Mouse (Mus musculus) testis, postnatal 14 days (tissue): ENCODE measurements around the gene Ndufa4l2.

Experiments used
- DNase-seq: peaks from one replicate; pipeline ENCODE4 v3.0.0; 2021; ENCODE audit warnings: low spot score

Gene Ndufa4l2

DNA sequence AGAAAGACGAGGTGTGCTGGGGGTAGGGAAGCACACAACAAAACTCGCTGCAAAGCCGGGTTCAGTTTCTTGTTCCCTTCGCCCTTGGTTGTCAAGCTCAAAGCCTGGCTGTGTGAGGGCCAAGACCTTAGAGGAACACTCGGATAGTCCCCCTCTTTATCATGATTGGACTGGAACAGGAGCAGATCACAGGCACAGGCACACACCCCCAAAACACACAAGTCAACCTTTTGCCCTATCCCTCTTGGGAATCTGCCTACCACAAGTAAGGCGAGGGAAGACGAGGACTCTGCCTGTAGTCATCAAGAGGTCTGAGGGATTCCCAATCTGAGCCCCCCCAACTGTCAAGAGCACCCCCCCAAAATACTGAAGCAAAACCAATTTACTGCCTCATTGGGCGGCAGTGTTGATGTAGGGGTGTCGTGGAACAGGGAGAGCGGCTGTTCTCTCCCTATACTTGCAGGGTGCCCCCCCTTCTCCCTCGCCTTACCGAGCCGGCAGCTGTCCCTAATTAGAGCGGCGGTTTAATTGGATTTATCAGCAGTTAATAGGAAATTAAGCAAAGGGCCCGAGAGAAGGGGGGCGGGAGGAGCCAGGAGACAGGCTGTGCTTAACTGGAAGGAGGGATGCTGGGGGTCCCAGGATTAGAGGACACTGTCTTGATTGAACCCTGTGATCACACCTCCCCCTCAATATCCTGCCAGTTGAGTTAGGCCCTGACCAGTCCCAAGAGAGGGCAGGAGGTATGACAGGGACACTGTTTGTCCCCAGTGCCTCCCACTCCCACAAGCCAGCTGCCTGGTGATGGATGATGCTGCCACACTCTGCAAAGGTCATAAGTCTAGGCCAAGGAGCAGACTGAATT is 4.7 kb upstream of the Ndufa4l2 start:
- no peak for DNase-seq

DNA sequence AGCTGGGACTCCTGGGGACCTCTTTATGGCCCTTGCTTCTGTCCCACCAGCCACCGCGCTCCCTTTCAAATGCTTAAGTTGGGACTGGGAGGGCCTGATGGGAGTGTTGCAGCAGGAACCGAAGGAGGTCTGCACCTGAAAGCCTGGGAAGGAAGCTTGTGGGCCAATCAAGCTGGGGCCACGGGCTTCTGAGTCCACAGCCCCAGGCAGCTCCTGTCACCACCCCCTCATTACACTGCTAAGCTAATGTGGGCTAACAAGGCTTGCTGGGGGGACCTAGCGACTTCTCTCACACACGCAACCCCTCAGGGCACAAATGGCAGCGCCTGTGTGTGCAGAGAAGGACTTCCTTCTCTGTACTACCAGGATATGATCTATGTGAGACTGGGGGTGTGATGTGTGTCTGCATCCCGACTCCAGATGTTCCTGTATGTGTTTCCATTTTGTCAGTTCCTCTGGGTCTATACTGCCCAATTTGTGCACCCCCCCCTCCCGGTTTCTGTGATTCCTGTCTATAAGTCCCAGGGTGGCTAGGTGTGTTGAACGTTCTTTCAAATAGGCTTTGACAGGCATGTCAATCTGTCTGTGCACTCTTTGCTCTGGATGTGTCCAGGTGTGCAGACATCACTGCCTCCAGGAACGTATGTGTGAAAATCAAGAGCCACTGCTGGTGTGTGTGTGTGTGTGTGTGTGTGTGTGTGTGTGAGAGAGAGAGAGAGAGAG is 3.7 kb upstream of the Ndufa4l2 start:
- no peak for DNase-seq

DNA sequence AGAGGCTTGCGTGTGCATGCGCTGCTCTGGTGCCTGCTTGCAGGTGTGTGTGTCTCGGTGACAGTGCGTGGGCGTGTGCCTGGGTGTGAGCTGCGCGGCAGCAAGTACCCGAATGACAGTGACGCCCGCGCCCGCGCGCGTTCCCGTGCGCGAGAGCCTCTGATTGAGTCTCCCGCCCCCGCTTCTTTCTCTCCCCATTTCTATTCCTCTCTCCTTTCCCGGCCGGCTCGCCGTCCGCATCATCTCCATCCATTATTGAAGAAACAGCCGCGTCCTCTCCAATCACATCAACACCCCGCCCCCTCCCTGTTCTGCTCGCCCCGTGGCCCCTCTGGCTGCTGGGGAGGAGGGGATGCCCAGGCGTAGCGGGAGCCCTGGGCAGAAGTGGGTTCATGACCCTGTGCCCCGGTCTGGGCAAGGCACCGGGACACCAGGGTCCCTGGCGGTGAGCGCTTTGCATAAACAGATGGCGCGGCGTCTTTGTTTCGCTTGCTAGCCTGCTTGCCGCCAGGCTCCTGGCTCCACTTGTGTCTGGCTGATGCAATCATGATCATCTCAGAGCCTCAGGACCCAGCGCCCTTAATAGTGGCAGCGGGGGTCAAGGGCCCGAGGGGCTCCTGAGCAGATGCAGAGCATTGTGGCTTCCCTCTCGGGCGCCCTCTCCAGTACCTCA is 3.0 kb upstream of the Ndufa4l2 start:
- DNase-seq: no peak

DNA sequence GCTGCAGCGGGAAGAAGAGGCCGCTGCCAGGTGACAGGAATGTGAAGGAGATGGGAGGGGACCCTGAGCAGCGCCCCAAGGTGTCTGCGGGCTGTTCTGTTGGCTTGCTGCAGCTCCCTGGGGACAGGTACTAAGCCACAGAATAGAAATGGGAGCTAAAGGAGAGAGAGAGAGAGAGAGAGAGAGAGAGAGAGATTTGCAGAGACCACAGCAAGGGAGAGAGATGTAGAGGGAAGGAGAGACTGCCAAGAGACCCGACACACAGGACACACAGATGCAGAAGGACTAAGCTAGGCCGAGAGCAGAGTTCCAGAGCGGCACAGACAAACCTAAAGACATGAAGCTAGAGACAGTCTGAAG is 2.5 kb upstream of the Ndufa4l2 start:
- DNase-seq: no peak

DNA sequence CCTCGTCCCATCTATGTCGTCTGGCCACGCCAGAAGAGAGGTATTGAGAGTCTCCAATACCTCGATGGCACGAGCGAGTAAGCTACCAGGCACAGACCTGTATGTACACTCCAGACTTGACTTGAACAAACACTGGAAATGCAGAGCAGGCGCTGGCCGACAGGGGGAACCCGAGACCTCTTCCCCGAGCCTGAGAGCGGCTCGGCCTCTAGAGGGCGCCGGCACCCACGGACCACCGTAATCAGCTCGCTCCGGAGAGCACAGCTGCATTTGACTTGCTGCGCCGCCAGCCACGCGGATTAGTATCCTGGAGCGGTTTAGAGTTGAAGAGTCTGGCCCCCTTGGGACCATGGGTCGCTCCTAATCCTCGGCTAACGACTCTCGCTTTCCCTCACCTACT is 2.0 kb upstream of the Ndufa4l2 start:
- DNase-seq: peak; percentile 89

DNA sequence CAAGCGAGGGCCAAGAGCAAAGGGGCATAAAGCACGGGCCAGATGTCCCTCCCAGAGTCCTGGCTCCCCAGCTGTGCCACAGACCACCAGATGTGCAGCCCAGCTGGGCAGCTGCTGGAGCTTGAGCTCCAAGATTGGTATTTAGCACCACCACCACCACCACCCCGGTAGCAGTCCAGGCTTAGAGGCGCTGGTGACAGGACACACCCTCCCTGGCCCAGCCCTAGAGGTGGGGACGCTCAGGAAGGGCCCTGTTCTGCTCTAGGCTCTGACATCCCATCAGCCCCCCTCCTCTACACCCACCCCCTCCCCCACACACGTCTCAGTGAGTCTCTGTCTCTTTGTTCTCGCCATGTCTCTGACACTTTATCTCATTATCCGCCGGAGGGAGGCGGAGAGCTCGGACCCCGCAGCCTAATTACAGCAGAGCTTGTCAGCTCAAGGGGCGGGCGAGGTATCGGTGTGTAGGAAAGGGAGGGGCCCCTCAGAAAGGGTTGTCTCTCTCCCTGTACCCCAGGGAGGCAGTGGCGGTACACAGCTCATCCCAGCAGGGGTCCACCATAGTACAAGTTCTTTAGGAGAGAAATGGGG is 1.2 kb upstream of the Ndufa4l2 start:
- no peak for DNase-seq

DNA sequence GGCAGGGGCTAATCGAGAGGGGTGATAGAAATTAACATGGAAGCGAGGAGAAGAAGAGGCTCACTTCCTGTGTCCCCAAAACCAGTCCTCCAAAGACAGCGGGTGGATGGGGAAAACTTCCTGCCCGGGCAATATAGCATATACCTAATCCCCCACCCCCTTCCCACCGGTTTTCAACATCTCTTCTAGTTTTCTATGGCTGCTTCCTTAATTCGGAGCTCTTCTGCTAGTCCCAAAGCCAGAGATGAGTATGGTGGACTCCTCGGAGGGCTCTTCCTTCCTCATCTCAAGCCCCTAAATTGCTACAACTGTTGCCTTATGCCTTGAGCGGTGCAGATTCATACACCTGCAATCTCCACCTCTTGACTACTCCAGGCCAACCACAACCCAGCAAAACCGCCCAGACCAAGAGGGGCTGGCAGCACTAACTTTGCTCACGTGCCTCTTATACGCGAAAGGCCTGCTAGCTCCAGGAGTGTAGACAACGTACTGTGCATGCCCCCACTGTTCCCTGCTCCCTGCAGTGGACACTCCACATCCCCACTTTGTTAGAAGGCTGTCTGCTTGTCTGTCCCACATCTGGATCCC is 562 bp upstream of the Ndufa4l2 start:
- DNase-seq: no peak

DNA sequence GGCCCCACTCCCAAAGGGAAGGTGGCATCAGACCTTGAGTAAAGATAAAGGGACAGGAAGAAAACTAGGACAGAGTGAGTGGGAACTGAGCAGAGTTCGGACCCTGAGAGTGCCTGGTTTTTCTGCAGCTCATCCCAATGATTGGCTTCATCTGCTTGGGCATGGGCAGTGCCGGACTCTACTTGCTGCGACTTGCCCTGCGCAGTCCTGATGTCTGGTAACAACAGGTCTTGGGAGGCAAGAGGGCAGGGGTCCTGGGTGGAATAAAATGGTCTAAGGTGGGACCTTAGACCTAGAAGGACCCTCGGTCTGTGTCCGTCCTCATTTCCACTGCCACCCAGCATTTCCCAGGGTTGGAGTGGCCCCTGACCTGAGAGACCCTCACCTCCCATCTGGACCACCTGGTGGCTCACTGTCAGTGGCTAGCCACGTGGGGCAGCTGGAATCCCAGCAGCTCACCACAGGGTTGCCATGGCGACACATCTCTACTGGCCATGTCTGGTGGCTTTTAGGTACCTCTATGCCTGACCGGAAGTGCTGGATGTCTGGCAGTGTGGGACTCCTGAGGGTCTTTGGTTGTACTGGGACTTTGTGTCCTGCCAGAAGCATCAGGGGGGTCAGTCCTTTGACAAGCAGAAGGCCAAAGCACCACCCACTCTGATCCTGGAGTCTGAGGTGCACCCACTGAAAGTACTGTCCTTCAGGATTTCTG is 660 bp downstream of the Ndufa4l2 start:
- DNase-seq: no peak

DNA sequence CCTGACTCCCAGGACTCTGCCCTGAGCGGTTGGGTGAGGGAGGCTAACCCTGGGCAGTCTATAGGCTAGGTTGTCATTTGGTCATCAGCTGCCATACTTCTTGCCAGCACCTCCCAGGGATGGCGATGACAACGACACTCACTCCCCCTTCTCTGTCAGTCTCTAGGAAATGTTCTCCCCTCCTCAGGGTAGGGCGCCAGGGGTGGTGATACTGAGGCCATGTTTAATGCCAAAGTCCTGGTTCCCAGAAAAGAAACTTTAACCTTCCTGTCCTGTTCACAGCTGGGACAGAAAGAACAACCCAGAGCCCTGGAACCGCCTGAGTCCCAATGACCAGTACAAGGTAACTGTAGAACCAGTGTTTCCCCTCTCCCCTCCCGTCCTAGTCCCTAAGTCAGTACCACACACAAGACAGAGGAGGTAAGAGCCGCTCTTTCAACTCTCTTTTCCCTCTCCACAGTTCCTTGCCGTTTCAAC is 1.3 kb downstream of the Ndufa4l2 start:
- no peak for DNase-seq

DNA sequence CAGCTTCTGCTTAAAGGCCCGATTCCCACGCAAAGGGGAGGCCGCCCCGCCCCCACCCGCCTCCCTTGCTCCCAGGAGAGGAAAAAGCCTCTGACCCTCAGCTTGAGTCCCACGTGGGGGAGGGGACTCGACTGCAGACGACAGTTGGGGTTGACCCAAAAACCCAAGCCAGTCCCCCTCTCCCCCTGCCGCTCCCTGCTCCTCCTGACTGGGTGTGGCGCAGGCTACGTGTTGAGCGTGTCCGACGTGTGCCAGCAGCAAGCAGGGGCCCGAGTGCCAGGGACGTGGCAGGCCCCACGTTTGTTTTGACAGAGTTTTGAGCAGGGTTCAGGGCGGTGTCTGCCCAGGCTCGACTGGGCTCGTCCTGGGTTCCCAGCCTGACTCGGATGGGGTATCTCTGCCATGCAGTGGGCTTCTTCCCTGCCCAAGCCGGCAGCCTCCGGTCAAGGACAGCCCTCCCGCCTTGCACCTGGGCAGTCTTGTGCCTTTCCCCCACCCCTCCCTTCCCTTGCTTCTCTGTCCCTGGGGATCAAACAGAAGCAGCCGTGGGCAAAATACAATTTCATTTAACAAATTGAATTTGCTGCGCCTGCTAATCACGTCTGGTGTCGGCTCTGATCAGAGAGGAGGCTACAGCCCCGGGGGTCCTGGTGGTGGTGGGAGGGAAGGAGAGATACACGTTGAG is 2.0 kb downstream of the Ndufa4l2 start:
- DNase-seq: no peak

DNA sequence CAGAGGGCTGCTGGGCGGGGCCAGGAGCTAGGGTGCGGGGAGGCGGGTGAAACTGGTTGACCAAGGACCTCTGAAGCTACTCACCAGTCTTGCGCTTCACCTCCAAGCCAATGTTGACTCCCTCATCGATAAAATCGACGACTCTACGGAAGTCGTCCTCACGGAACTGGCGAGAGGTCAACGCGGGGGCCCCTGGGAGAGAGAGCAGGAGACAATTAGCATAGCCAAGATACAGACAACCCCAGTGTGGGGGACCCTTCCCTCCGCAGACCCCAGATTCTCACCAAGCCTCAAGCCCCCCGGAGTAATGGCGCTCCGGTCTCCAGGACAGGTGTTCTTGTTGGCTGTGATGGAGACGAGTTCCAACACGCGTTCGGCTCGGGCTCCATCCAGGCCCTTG is 3.2 kb downstream of the Ndufa4l2 start:
- DNase-seq: no peak

DNA sequence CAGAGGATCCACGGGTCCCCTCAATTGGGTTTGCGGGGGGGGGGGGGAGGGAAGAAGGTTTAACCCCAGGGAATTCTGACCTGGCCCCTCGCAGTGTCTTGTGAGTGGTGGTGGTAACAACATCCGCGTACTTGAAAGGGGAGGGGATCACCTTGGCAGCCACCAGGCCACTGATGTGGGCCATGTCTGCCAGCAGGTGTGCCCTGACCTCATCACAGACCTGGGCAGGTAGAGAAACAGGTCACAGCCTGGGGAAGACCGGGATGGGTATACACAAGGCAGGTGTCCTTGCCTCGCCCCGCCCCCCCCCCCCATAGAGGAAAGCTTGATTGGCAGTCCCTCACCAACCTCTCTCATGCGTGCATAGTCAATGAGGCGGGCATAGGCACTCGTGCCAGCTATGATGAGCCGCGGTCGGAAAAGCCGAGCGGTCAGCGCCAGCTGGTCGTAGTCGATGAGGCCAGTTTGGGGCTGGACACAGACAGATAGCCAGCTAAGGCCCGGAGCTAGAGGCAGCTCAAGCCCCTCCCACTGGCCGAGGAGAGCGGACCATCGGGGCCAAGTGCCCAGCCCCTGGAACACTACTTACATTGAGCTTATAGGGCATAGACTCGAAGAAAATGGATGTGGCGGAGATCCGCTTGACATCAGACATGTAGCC is 4.4 kb downstream of the Ndufa4l2 start:
- no peak for DNase-seq

DNA sequence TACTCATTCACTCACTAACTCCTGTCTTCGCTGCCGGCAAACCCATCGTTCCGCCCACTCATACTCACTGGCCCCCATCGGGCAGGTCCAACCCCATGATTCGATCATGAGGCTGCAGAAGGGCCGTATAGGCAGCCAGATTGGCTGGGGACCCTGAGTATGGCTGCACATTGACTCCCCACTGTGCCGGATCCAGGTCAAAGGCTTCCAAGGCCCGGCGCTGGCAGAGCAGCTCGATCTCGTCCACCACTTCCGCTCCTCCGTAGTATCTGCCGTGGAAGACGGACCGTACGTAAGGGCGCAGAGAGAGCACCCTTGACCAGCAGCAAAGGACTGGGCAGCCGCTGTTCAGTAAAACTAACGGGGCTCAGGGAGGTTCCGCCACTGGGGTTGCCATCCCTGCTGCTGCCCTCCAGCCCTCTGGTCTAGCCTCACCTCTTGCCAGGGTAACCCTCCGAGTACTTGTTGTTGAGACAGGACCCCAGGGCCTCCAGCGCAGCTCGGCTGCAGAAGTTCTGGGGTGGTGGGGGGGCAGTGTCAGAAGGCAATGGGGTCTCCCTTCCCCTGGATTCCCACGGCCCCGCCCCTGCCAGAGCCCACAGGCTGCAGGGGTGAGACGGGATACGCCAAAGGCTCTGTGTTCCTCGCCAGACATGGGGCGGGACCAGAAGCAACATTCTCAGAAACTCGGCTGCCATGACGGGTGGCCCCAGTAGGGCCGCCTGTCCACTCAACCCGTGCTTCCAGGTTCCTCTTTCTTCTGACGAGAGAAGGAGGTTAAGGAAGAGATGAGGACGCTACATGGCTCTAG is 5.3 kb downstream of the Ndufa4l2 start:
- DNase-seq: no peak

DNA sequence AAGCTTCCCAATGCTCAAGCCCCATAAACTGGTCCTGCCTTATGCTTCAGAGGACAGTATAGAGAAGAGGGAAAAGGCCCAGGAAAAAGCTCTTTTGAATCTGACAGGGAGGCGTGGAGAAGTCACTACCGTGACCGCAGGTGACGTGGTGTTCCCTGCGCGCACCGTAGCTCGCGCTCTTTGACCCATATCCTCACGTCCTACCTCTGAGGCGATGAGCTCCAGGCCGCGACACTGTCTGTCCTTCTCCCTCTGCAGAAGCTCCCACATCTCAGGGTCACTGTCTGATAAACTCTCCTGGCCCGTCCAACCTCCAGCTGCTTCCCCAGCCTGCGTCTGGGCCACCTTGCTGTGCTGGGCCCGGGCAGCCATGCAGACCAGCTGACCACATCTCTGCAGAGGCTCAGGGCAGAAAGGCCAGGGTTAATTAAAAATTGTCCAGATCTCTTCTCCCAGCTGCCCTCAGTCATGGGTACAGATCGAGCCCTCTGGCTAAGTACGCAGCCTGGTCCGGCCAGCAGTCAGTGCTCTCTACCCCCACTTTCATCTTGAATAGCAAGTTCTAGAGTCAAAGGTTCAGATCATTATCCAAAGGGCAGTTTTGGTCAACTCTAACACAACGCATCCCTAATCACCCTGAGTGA is 6.1 kb downstream of the Ndufa4l2 start:
- no peak for DNase-seq

DNA sequence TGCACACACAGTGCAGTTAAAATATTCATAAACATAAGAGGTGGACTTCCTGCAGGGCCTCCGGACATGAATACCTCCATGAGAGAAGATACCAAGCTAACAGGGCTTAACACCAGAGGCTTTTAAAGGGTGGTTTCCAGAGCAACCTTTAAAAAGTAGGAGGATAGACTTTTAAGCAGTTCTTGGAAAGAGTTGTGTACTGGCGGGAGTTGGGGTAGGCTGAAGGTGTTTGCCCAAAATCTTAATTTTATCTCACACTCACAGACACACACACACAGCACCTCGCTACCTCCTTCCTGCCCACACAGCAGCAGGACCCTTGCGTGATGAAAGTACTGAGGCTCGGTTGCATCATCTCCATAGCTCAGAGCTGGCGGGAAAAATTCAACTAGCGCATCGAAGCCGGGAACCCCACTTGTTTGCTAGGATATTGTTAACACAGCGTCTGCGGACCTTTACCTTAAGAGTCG is 6.9 kb downstream of the Ndufa4l2 start:
- no peak for DNase-seq

DNA sequence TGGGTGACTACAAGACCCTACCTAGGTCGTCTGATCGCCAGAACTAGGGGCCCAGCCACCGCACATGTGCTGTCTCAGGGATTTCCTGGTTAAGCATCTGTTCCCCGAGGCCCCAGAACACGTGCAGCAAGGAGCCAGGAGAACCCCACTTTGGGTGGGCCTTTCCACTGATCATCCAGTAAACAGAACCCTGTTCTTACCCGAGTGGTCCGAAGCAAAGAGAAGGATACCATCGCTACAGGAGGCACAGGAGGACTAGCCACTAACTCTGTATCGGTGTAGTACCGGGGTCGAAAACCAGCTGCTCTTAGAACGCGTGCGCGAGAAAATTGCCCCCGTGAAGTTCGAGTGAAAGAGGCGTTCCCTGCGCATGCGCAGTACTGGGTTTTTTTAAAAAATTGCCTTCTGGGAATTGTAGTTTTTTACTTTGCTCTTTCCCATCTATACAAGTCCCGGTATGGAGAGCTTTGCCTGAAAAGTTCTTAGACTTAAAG is 7.4 kb downstream of the Ndufa4l2 start, which contains the start of gene Shmt2:
Gene Shmt2 (minus strand): TSS at position 357 of the 494 bp plus-strand sequence.
- peak; percentile 86 for DNase-seq

DNA sequence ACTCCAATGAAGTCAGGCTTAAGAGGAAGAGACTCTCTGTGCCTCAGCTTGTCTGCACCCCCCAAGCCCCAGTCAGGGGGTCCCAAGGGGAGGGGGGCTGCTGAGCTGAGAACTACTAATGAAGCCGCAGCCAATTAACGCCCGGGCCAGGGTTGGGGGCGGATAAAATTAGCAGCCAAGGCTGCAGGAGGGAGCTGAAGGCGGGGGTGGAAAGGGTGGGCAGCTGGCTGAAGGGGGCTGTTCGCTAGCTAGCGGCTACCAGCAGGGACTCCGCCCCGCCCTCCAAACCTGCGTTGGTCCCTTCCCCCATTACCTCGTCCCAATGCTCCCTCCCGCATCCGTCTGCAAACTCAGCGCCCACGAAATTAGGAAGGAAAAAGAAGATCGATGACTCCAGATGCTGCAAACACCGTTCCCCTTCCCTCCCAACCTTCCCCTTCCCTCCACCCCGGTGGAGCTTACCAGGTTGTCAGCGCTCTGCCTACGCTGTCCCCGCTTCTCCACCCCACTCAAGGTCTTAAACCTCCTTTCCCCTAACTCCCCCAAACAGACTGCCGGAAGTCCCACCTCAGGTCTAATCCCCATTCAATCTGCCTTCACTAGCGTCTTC is 10.0 kb downstream of the Ndufa4l2 start:
- DNase-seq: no peak

DNA sequence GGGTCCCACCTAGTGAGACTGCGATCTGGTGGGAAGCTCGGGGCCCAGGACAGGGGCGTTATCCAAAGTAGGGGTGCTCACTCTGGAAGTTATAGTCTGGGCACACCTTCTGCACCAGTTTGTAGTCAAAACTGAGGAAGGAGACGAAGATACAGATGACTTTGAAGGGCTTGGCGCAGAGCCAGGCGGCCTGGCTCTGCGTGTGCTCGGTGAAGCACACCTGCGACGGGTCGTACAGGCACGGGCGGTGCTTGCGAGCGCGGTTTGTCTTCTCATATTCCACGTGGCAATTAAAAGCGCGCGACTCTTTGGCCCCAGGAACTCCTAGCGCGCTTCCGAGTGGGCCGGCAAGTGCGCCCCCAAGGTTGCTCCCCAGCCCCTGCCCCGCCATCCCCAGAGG is 11.3 kb downstream of the Ndufa4l2 start:
- DNase-seq: no peak
